Mouse (Mus musculus) kidney, adult 2 months (tissue): ENCODE results near the gene Ggt1.

Experiments
- CTCF ChIP-seq: fragments of 200-500 bp; conservative IDR thresholded peaks from 2 replicates; pipeline ENCODE4 v1.5.1; 2011; ENCODE audit warnings: low read depth, mild to moderate bottlenecking, control low read depth, low read length, moderate library complexity, mixed read lengths; ENCODE audit not compliant: insufficient read depth, insufficient read length
- POLR2A ChIP-seq: fragments of 200-500 bp; IDR thresholded peaks from one replicate; pipeline ENCODE4 v1.6.1; 2011; ENCODE audit warnings: low read depth, low read length, control low read depth

DNA sequence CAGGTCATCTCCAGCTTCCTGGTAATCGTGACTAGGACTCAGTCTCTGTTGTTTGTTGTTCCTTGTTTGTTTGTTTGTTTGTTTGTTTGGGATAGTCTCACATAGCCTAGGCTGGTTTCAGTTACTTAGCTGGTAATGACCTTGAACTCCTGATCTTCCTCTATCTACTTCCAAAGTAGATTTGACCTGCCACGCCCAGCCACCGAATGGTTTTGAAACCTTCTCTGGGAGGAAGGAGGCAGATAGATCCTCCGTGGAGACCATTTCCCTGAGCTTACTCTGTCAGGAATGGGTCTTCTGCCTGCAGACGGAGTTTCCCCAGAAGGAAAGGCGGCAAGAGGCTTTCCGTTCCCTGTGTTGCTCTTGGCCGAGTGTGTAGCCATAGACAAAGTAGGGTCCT, 1.2 kb downstream of the Ggt1 start:
- no peak for TF ChIP-seq CTCF
- TF ChIP-seq POLR2A, result no peak
